Comparison of ENCODE assay signal across 23 mouse cellular contexts in genomic region chr6:6188970-6189369, GRCm38 (mm10). TPM values are rescaled to one million over a fixed set of nuclear protein-coding genes. Genes with fewer than 3 reads are reported as not detected.
DNase-seq lines count a peak whose midpoint lies in the region; ATAC-seq and TF ChIP-seq lines count a peak whose summit lies in the region.
"Had no signal": no experiment of that assay in that cellular context is flagged by ENCODE, and none has a peak within 500 bp of the region (broad histone marks: within the 10 kb centered on the region; RNA-seq: fewer than 3 reads in every experiment).

No protein-coding gene starts in this region.

- no peak for TF ChIP-seq CTCF in cortical plate, adult 2 months (IDR thresholded peaks at IDR 0.05; ENCODE audit: extremely low read depth, insufficient read depth, low read length)

- no peaks in the 10 kb centered on the region for H3K9me3 ChIP-seq in heart, embryonic 12.5 days (replicated peaks)
- H3K9me3 ChIP-seq in limb, embryonic 14.5 days (ENCODE audit: control insufficient read depth, low read length) = no peaks in the 10 kb centered on the region
- H3K9me3 ChIP-seq in hindbrain, embryonic 14.5 days (ENCODE audit: control insufficient read depth, low read length) = no peaks in the 10 kb centered on the region
- H3K9me3 ChIP-seq: embryonic facial prominence, embryonic 12.5 days; forebrain, embryonic 13.5 days; G1E; heart, embryonic 10.5 days; heart, embryonic 15.5 days; hindbrain, embryonic 13.5 days had no signal

- no peak for ATAC-seq in heart, embryonic 12.5 days (ENCODE audit: insufficient number of reproducible peaks, low FRiP score)
- ATAC-seq in limb, embryonic 14.5 days (ENCODE audit: low FRiP score, low read depth) = no peak
- ATAC-seq in hindbrain, embryonic 14.5 days (ENCODE audit: low FRiP score) = no peak
- ATAC-seq: forebrain, embryonic 13.5 days had no signal

- H3K27ac ChIP-seq in heart, embryonic 12.5 days (ENCODE audit: poor library complexity, severe bottlenecking) = no peak overlapping the region
- peak overlapping the region; percentile 36; the same call in 1 of the 2 replicates for H3K27ac ChIP-seq in cortical plate, adult 2 months (ENCODE audit: insufficient read depth, low read length)
- H3K27ac ChIP-seq in limb, embryonic 14.5 days (replicated peaks; ENCODE audit: low read depth, low read length) = 0 out of 2 replicates have a peak overlapping the region, but pooled peaks have one; percentile 13
- no peak overlapping the region for H3K27ac ChIP-seq in hindbrain, embryonic 14.5 days
- H3K27ac ChIP-seq: embryonic facial prominence, embryonic 12.5 days; forebrain, embryonic 13.5 days; gastrocnemius, adult 2 months; heart, embryonic 10.5 days; heart, embryonic 15.5 days; hindbrain, embryonic 13.5 days had no signal

- 82% methylated on average over 6 of the region's 6 CpGs for WGBS in heart, embryonic 12.5 days
- 59% methylated on average over 6 of the region's 6 CpGs for WGBS in limb, embryonic 14.5 days
- 88% methylated on average over 6 of the region's 6 CpGs for WGBS in hindbrain, embryonic 14.5 days

- H3K4me1 ChIP-seq in heart, embryonic 12.5 days (replicated peaks) = peaks cover 27% of the 10 kb centered on the region
- H3K4me1 ChIP-seq in cortical plate, adult 2 months (ENCODE audit: control insufficient read depth, insufficient read depth, low read length) = no peaks in the 10 kb centered on the region
- H3K4me1 ChIP-seq in limb, embryonic 14.5 days (ENCODE audit: control insufficient read depth, insufficient read depth, low read length) = peaks cover 15% of the 10 kb centered on the region
- no peaks in the 10 kb centered on the region for H3K4me1 ChIP-seq in hindbrain, embryonic 14.5 days (replicated peaks; ENCODE audit: control insufficient read depth, insufficient read depth, low read length)
- H3K4me1 ChIP-seq: hindbrain, embryonic 13.5 days had no signal

- TF ChIP-seq POLR2A in cortical plate, adult 2 months (IDR thresholded peaks at IDR 0.05; ENCODE audit: extremely low read depth, insufficient read depth, low read length) = no peak
- no peak for TF ChIP-seq POLR2A in limb, embryonic 14.5 days (IDR thresholded peaks at IDR 0.05; ENCODE audit: borderline replicate concordance, extremely low read depth, insufficient read depth, insufficient read length)

- no peak overlapping the region for H3K4me3 ChIP-seq in heart, embryonic 12.5 days
- no peak overlapping the region for H3K4me3 ChIP-seq in cortical plate, adult 2 months (ENCODE audit: insufficient read depth, low read length)
- no peak overlapping the region for H3K4me3 ChIP-seq in limb, embryonic 14.5 days (replicated peaks; ENCODE audit: low read length)
- no peak overlapping the region for H3K4me3 ChIP-seq in hindbrain, embryonic 14.5 days (replicated peaks; ENCODE audit: low read length)
- H3K4me3 ChIP-seq: embryonic facial prominence, embryonic 12.5 days; forebrain, embryonic 13.5 days; gastrocnemius, adult 2 months; heart, embryonic 10.5 days; heart, embryonic 15.5 days; hindbrain, embryonic 13.5 days had no signal

- DNase-seq in heart, adult 11 months = peak; percentile 84
- DNase-seq in ovary, adult 18-20 months (ENCODE audit: low spot score) = peak; percentile 42
- DNase-seq in ovary, postnatal 14 days (ENCODE audit: low spot score) = no peak
- no peak for DNase-seq in limb, embryonic 14.5 days (ENCODE audit: low spot score)
- no peak for DNase-seq in urinary bladder, postnatal 14 days (ENCODE audit: low spot score)
- no peak for DNase-seq in hindbrain, embryonic 14.5 days (ENCODE audit: low spot score)
- DNase-seq: adrenal gland, adult 8-10 months; adrenal gland, postnatal 36 days; cerebellum, adult 2 months; cerebellum, postnatal 10 days; gastrocnemius, adult 2 months; gastrocnemius, postnatal 36 days; heart, adult 18-20 months; heart, postnatal 14 days had no signal

- H3K4me2 ChIP-seq in heart, embryonic 12.5 days = no peak overlapping the region
- no peak overlapping the region for H3K4me2 ChIP-seq in limb, embryonic 14.5 days (replicated peaks; ENCODE audit: low read depth, low read length, severe bottlenecking)
- H3K4me2 ChIP-seq in hindbrain, embryonic 14.5 days (replicated peaks) = no peak overlapping the region
- H3K4me2 ChIP-seq: embryonic facial prominence, embryonic 12.5 days; forebrain, embryonic 13.5 days; heart, embryonic 15.5 days; hindbrain, embryonic 13.5 days had no signal

- H3K36me3 ChIP-seq in heart, embryonic 12.5 days = peaks cover 12% of the 10 kb centered on the region
- H3K36me3 ChIP-seq in limb, embryonic 14.5 days (ENCODE audit: control insufficient read depth, insufficient read depth, low read length) = no peaks in the 10 kb centered on the region
- no peaks in the 10 kb centered on the region for H3K36me3 ChIP-seq in hindbrain, embryonic 14.5 days (replicated peaks; ENCODE audit: control insufficient read depth, insufficient read depth)
- H3K36me3 ChIP-seq: embryonic facial prominence, embryonic 12.5 days; heart, embryonic 15.5 days; hindbrain, embryonic 13.5 days had no signal

- no peak overlapping the region for H3K9ac ChIP-seq in heart, embryonic 12.5 days
- H3K9ac ChIP-seq in limb, embryonic 14.5 days (ENCODE audit: low read depth, low read length, severe bottlenecking) = no peak overlapping the region
- H3K9ac ChIP-seq in hindbrain, embryonic 14.5 days = no peak overlapping the region
- H3K9ac ChIP-seq: embryonic facial prominence, embryonic 12.5 days; forebrain, embryonic 13.5 days; heart, embryonic 15.5 days; hindbrain, embryonic 13.5 days had no signal

- H3K27me3 ChIP-seq in heart, embryonic 12.5 days (replicated peaks) = no peaks in the 10 kb centered on the region
- no peaks in the 10 kb centered on the region for H3K27me3 ChIP-seq in limb, embryonic 14.5 days (ENCODE audit: control insufficient read depth, insufficient read depth, low read length)
- no peaks in the 10 kb centered on the region for H3K27me3 ChIP-seq in hindbrain, embryonic 14.5 days (ENCODE audit: control insufficient read depth, insufficient read depth, low read length)
- H3K27me3 ChIP-seq: CH12.LX; embryonic facial prominence, embryonic 12.5 days; forebrain, embryonic 13.5 days; heart, embryonic 15.5 days; hindbrain, embryonic 13.5 days had no signal

RNA-seq across cellular contexts. Expression of gene Slc25a13, which starts 28.0 kb away (rescaled TPM):
- polyA plus RNA-seq in heart, embryonic 12.5 days (2016; fragmentation: Nextera tagmentation; extraction: Ambion mirVana) = 80.5 and 83.6 TPM in 2 replicates
- 1.9 and 2.0 TPM in 2 replicates for polyA plus RNA-seq in cortical plate, adult 2 months (2012; rRNA removed)
- polyA plus RNA-seq in limb, embryonic 14.5 days (2012; rRNA removed) = 8.2 and 8.4 TPM in 2 replicates
- 19.1 and 21.4 TPM in 2 replicates for polyA plus RNA-seq in limb, embryonic 14.5 days (2014; fragmentation: Nextera tagmentation; extraction: Ambion mirVana)
- 5.6 and 6.4 TPM in 2 replicates for polyA plus RNA-seq in hindbrain, embryonic 14.5 days (2014; fragmentation: Nextera tagmentation; extraction: Ambion mirVana)

Comparison
In these comparisons a context has a peak if more than half of its experiments do, and no peak if none do; other contexts are left out.
1. DNase-seq: peak in heart, adult 11 months (single experiment) and ovary, adult 18-20 months (single experiment); none in ovary, postnatal 14 days (single experiment), limb, embryonic 14.5 days (single experiment), urinary bladder, postnatal 14 days (single experiment) and hindbrain, embryonic 14.5 days (single experiment).
2. H3K27ac ChIP-seq: peak in cortical plate, adult 2 months (single experiment) and limb, embryonic 14.5 days (single experiment); none in heart, embryonic 12.5 days (single experiment) and hindbrain, embryonic 14.5 days (single experiment).